Mouse (Mus musculus) embryonic facial prominence, embryonic 14.5 days (tissue): ENCODE data around the gene Chl1. TPM values are rescaled to one million over a fixed set of nuclear protein-coding genes. Genes with fewer than 3 reads are reported as not detected.
A peak's percentile ranks its signal among the peaks of the same experiment; 100 is the strongest.

Experiments
- ATAC-seq: fragments of 200-750 bp; cut with Nextera tagmentation; 2 replicates; pipeline ENCODE4 v1.8.0; 2017; ENCODE audit warnings: low read depth, moderate number of reproducible peaks, moderate TSS enrichment
- DNase-seq: peaks from one replicate; pipeline ENCODE4 v3.0.0-alpha.2; 2015; ENCODE audit warnings: low spot score
- H3K27ac ChIP-seq: fragments of 300-500 bp; sonication (generic); replicated peaks from 2 replicates; pipeline ENCODE4 v1.5.1; 2014; ENCODE audit warnings: low read depth, mild to moderate bottlenecking, low read length, moderate library complexity
- H3K27me3 ChIP-seq: fragments of 300-500 bp; sonication (generic); replicated peaks from 2 replicates; pipeline ENCODE4 v1.6.1; 2014; ENCODE audit warnings: low read length; ENCODE audit not compliant: control insufficient read depth, insufficient read depth
- H3K36me3 ChIP-seq: fragments of 300-500 bp; sonication (generic); 2 replicates; pipeline ENCODE4 v1.6.1; 2014; ENCODE audit warnings: low read length, mixed read lengths; ENCODE audit not compliant: control insufficient read depth, insufficient read depth
- H3K4me1 ChIP-seq: fragments of 300-500 bp; sonication (generic); 2 replicates; pipeline ENCODE4 v1.6.1; 2014; ENCODE audit warnings: antibody characterized with exemption, low read length; ENCODE audit not compliant: control insufficient read depth, insufficient read depth
- H3K4me2 ChIP-seq: fragments of 300-500 bp; sonication (generic); 2 replicates; pipeline ENCODE4 v1.6.1; 2014; ENCODE audit warnings: low read depth, mild to moderate bottlenecking, low read length, moderate library complexity, mixed read lengths
- H3K4me3 ChIP-seq: fragments of 300-500 bp; sonication (generic); 2 replicates; pipeline ENCODE4 v1.5.1; 2014; ENCODE audit warnings: low read depth, mild to moderate bottlenecking, low read length
- H3K9ac ChIP-seq: fragments of 300-500 bp; sonication (generic); 2 replicates; pipeline ENCODE4 v1.6.1; 2014; ENCODE audit warnings: low read depth, mild to moderate bottlenecking, low read length, moderate library complexity, mixed read lengths
- H3K9me3 ChIP-seq: fragments of 300-500 bp; sonication (generic); 2 replicates; pipeline ENCODE4 v1.6.1; 2016; ENCODE audit warnings: low read length; ENCODE audit not compliant: control insufficient read depth
- WGBS: fragments of 180-500 bp; shearing (Covaris S2); extraction: QIAGEN DNeasy Blood & Tissue Kit; methylation state at CpG from one replicate; pipeline ENCODE4 v1.1.7; 2014; 5-methylcytosine and 5-hydroxymethylcytosine counted together
- polyA plus RNA-seq: library from polyadenylated mRNA; unstranded; fragments of >200 nt; fragmentation: Nextera tagmentation; extraction: Ambion mirVana; gene quantifications from 2 replicates; pipeline ENCODE4 v1.2.1, GENCODE M21; 2014

Chl1 gene
- polyA plus RNA-seq, 1 experiment from 2014 or later: 5.5 TPM

DNA sequence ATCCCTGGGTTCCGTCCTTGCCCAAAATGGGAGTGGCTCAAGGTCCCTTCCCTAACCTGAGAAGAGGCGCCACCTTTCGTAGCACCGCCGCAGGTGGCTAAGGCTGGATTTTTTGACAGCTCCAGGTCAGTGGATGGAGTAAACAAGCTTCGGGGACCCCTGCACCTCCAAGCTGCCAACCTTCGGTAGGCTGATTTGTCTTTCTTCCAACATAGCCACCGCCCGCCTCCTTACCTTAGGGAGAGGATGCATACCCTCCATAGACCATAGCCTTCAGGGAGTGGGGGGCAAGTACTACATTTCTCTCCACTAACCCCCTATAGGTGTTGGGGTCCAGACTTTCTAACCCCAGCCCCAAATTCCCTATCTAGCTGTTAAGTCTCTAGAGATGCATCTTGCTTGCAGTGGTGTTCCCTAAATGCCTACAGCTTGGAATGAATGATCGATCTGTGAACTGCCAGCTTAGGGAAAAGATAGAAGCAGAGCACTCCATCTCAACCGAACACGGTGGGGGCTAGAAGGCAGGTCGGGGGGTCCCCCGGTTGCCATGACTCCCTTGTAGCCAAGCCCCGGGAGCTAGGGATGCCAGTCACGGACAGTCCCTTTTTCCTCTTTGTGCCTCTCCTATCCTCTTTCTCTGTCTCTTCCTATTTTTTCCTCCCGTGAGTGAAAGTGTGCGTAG is 1.0 kb downstream of the Chl1 start:
- Histone ChIP-seq H3K4me2 (peak overlapping the region; percentile 57), H3K36me3 (no peaks in the 10 kb centered on the region), H3K27ac (no peak overlapping the region), H3K9me3 (no peaks in the 10 kb centered on the region), H3K27me3 (peaks cover 45% of the 10 kb centered on the region), H3K9ac (peak overlapping the region; percentile 43), H3K4me3 (peak overlapping the region; percentile 40), H3K4me1 (peaks cover 2% of the 10 kb centered on the region; the same call in 1 of the 2 replicates)
- peak; percentile 27; the same call in 1 of the 2 replicates for ATAC-seq
- no peak for DNase-seq
- 8% methylated on average over 18 of the region's 18 CpGs for WGBS

- H3K4me1 ChIP-seq: peaks cover 2% of the 10 kb centered on the region; the same call in 1 of the 2 replicates
These were observed 1.7 kb downstream of the Chl1 start for GRCm38 (mm10) chr6:103511972-103512565.

GRCm38 (mm10) chr6:103512911-103513321 is 2.5 kb downstream of the Chl1 start:
- Histone ChIP-seq H3K27me3 (peaks cover 45% of the 10 kb centered on the region), H3K27ac (no peak overlapping the region), H3K4me3 (no peak overlapping the region), H3K36me3 (no peaks in the 10 kb centered on the region), H3K4me1 (peaks cover 2% of the 10 kb centered on the region; the same call in 1 of the 2 replicates), H3K4me2 (peak overlapping the region; percentile 57; the same call in 1 of the 2 replicates), H3K9ac (no peak overlapping the region), H3K9me3 (no peaks in the 10 kb centered on the region)
- WGBS: 42% methylated on average over 6 of the region's 6 CpGs
- ATAC-seq (no peak), DNase-seq (peak; percentile 6)

More at GRCm38 (mm10) chr6:103511972-103512565, 1.7 kb downstream of the Chl1 start:
- no peak overlapping the region for H3K27ac ChIP-seq
- peaks cover 45% of the 10 kb centered on the region for H3K27me3 ChIP-seq
- no peaks in the 10 kb centered on the region for H3K36me3 ChIP-seq
- peak overlapping the region; percentile 57 for H3K4me2 ChIP-seq
- 2% methylated on average over 29 of the region's 29 CpGs for WGBS
- ATAC-seq (peak; percentile 76), DNase-seq (peak; percentile 38)
- H3K9me3 ChIP-seq: no peaks in the 10 kb centered on the region
- H3K9ac ChIP-seq: peak overlapping the region; percentile 43; the same call in 1 of the 2 replicates
- H3K4me3 ChIP-seq: peak overlapping the region; percentile 40

- Histone ChIP-seq H3K4me2 (no peak overlapping the region), H3K9me3 (no peaks in the 10 kb centered on the region), H3K9ac (no peak overlapping the region), H3K36me3 (no peaks in the 10 kb centered on the region), H3K4me3 (no peak overlapping the region), H3K27ac (no peak overlapping the region), H3K27me3 (peaks cover 45% of the 10 kb centered on the region), H3K4me1 (peaks cover 2% of the 10 kb centered on the region; the same call in 1 of the 2 replicates)
- DNase-seq (no peak), ATAC-seq (no peak)
- 64% methylated on average over 8 of the region's 8 CpGs for WGBS
These were observed 3.3 kb downstream of the Chl1 start for GRCm38 (mm10) chr6:103513621-103514241.

GRCm38 (mm10) chr6:103514346-103514745 is 4.0 kb downstream of the Chl1 start:
- Histone ChIP-seq H3K27me3 (peaks cover 43% of the 10 kb centered on the region), H3K4me2 (no peak overlapping the region), H3K9ac (no peak overlapping the region), H3K4me1 (peaks cover 2% of the 10 kb centered on the region; the same call in 1 of the 2 replicates), H3K27ac (no peak overlapping the region), H3K9me3 (no peaks in the 10 kb centered on the region), H3K4me3 (no peak overlapping the region), H3K36me3 (no peaks in the 10 kb centered on the region)
- ATAC-seq (no peak), DNase-seq (peak; percentile 61)
- 26% methylated on average over 1 of the region's 1 CpGs for WGBS

DNA sequence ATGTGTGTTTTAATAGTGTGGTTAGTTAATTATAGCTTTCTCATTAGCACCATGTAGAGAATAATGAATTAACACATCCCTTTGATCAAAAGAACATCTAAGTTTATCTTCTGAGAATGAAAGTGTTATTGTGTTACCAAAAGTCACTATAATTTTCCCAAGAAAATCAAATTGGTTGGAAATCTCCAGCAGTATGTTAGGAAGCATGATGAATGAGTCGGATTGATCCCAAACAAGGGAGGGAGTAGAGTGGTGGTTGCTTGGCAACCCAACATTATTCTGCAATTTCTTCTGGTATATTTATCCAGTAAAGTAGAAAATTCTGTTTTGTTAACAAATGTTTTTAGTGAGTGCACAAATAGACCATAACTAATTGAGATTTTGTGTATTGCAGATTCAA is 4.4 kb downstream of the Chl1 start:
- DNase-seq (no peak), ATAC-seq (no peak)
- Histone ChIP-seq H3K27ac (no peak overlapping the region), H3K27me3 (peaks cover 39% of the 10 kb centered on the region), H3K9ac (no peak overlapping the region), H3K4me1 (peaks cover 2% of the 10 kb centered on the region; the same call in 1 of the 2 replicates), H3K4me2 (no peak overlapping the region), H3K4me3 (no peak overlapping the region), H3K36me3 (no peaks in the 10 kb centered on the region), H3K9me3 (no peaks in the 10 kb centered on the region)
- 76% methylated on average over 1 of the region's 1 CpGs for WGBS

GRCm38 (mm10) chr6:103519596-103519995 is 9.2 kb downstream of the Chl1 start:
- ATAC-seq (no peak), DNase-seq (no peak)
- no peaks in the 10 kb centered on the region for H3K9me3 ChIP-seq
- H3K36me3 ChIP-seq: no peaks in the 10 kb centered on the region
- no peaks in the 10 kb centered on the region for H3K27me3 ChIP-seq
- H3K27ac ChIP-seq: no peak overlapping the region
- WGBS: 85% methylated on average over 2 of the region's 2 CpGs
- no peaks in the 10 kb centered on the region for H3K4me1 ChIP-seq
- H3K4me3 ChIP-seq: no peak overlapping the region
- H3K9ac ChIP-seq: no peak overlapping the region
- no peak overlapping the region for H3K4me2 ChIP-seq

- WGBS: 67% methylated on average over 2 of the region's 2 CpGs
- Histone ChIP-seq H3K4me3 (no peak overlapping the region), H3K9me3 (no peaks in the 10 kb centered on the region), H3K4me2 (no peak overlapping the region), H3K27me3 (no peaks in the 10 kb centered on the region), H3K9ac (no peak overlapping the region), H3K27ac (no peak overlapping the region), H3K4me1 (no peaks in the 10 kb centered on the region), H3K36me3 (no peaks in the 10 kb centered on the region)
- DNase-seq: no peak
- ATAC-seq: no peak
These were observed 15.1 kb downstream of the Chl1 start for GRCm38 (mm10) chr6:103525326-103526024.
